Mouse (Mus musculus): ENCODE measurements around the gene Adam19. TPM values are rescaled to one million over a fixed set of nuclear protein-coding genes. Genes with fewer than 3 reads are reported as not detected.

The Adam19 gene
- total and polyA plus RNA-seq, 3 experiments = 2.6 to 6.7 (median 3.8) TPM

Small RNAs within 50 kb of the gene (microRNA-seq; reads per million reads assigned to microRNA genes)
- 0 reads per million in 2 experiments for gene Mir7239
- 0 reads per million in 2 experiments for gene Mir8100

Other genes starting within 250 kb of the Adam19 start
- 10 to 100 TPM; 61.2 to 99.1 TPM for gene Clint1, start 203.9 kb upstream of the Adam19 start, total RNA-seq (2021)
- 26.1 and 41.4 TPM in 2 replicates for gene Clint1, start 203.9 kb upstream of the Adam19 start, polyA plus RNA-seq (2012; rRNA removed)
- 10 to 100 TPM in 1 of 2 experiments, 1 to 10 TPM in 1; 7.0 to 19.1 TPM for gene Lsm11, start 111.1 kb upstream of the Adam19 start, total RNA-seq (2021)
- 4.8 and 6.9 TPM in 2 replicates for gene Lsm11, start 111.1 kb upstream of the Adam19 start, polyA plus RNA-seq (2012; rRNA removed)
- 10 to 100 TPM; 16.9 to 17.8 TPM for gene Thg1l, start 100.5 kb upstream of the Adam19 start, total RNA-seq (2021)
- gene Thg1l, start 100.5 kb upstream of the Adam19 start, polyA plus RNA-seq (2012; rRNA removed) = 3.4 and 4.6 TPM in 2 replicates
- under 1 TPM; 0.14 to 0.28 TPM for gene Sox30, start 75.7 kb upstream of the Adam19 start, total RNA-seq (2021)
- gene Sox30, start 75.7 kb upstream of the Adam19 start, polyA plus RNA-seq (2012; rRNA removed) = 0.21 and 0.25 TPM in 2 replicates
- gene Gm12166, start 3.7 kb upstream of the Adam19 start, total RNA-seq (2021) = 1 to 10 TPM in 1 of 2 experiments, under 1 TPM in 1; 0.92 to 3.5 TPM
- 7.5 and 14.5 TPM in 2 replicates for gene Gm12166, start 3.7 kb upstream of the Adam19 start, polyA plus RNA-seq (2012; rRNA removed)
- not detected for gene Nipal4, start 110.5 kb downstream of the Adam19 start, total RNA-seq (2021)
- gene Nipal4, start 110.5 kb downstream of the Adam19 start, polyA plus RNA-seq (2012; rRNA removed) = 0.04 and 0.07 TPM in 2 replicates
- not detected for gene Fndc9, start 179.5 kb downstream of the Adam19 start, total RNA-seq (2021)
- gene Fndc9, start 179.5 kb downstream of the Adam19 start, polyA plus RNA-seq (2012; rRNA removed) = not detected in 2 replicates